Mouse (Mus musculus) limb, embryonic 13.5 days (tissue): ENCODE results near the gene Sdc3. TPM values are rescaled to one million over a fixed set of nuclear protein-coding genes. Genes with fewer than 3 reads are reported as not detected.

Experiments
- ATAC-seq: fragments of 200-750 bp; cut with Nextera tagmentation; 2 replicates; pipeline ENCODE4 v1.8.0; 2017; ENCODE audit warnings: low read depth, moderate number of reproducible peaks, moderate TSS enrichment; ENCODE audit not compliant: low FRiP score
- H3K27ac ChIP-seq: fragments of 300-500 bp; sonication (generic); 2 replicates; pipeline ENCODE4 v1.5.1; 2015; ENCODE audit warnings: inconsistent platforms, mild to moderate bottlenecking, moderate library complexity
- H3K27me3 ChIP-seq: fragments of 300-500 bp; sonication (generic); 2 replicates; pipeline ENCODE4 v1.6.1; 2015; ENCODE audit warnings: mild to moderate bottlenecking, inconsistent platforms
- H3K36me3 ChIP-seq: fragments of 300-500 bp; sonication (generic); 2 replicates; pipeline ENCODE4 v1.6.1; 2015; ENCODE audit warnings: inconsistent platforms, mild to moderate bottlenecking, moderate library complexity
- H3K4me1 ChIP-seq: fragments of 300-500 bp; sonication (generic); 2 replicates; pipeline ENCODE4 v1.6.1; 2015; ENCODE audit warnings: inconsistent platforms
- H3K4me2 ChIP-seq: fragments of 300-500 bp; sonication (generic); replicated peaks from 2 replicates; pipeline ENCODE4 v1.6.1; 2015; ENCODE audit warnings: inconsistent platforms, mild to moderate bottlenecking, moderate library complexity
- H3K4me3 ChIP-seq: fragments of 300-500 bp; sonication (generic); 2 replicates; pipeline ENCODE4 v1.5.1; 2015; ENCODE audit warnings: moderate library complexity, mild to moderate bottlenecking, inconsistent platforms
- H3K9ac ChIP-seq: fragments of 300-500 bp; sonication (generic); 2 replicates; pipeline ENCODE4 v1.6.1; 2015; ENCODE audit warnings: mild to moderate bottlenecking, inconsistent platforms
- H3K9me3 ChIP-seq: fragments of 300-500 bp; sonication (generic); 2 replicates; pipeline ENCODE4 v1.6.1; 2016; ENCODE audit warnings: inconsistent platforms
- WGBS: fragments of 180-500 bp; shearing (Covaris S2); methylation state at CpG from one replicate; pipeline ENCODE4 v1.1.7; 2015; 5-methylcytosine and 5-hydroxymethylcytosine counted together
- polyA plus RNA-seq: library from polyadenylated mRNA; unstranded; fragments of >200 nt; fragmentation: Nextera tagmentation; extraction: Ambion mirVana; gene quantifications from 2 replicates; pipeline ENCODE4 v1.2.1, GENCODE M21; 2015

The Sdc3 gene
- polyA plus RNA-seq, 1 experiment from 2014 or later, result 42.6 TPM

GRCm38 (mm10) chr4:130797201-130798051, 5.1 kb downstream of the Sdc3 start:
- H3K36me3 ChIP-seq, result no peaks in the 10 kb centered on the region
- peaks cover 87% of the 10 kb centered on the region for H3K4me1 ChIP-seq
- H3K4me3 ChIP-seq, result peak overlapping the region; percentile 1; the same call in 1 of the 2 replicates
- H3K27ac ChIP-seq, result peak overlapping the region; percentile 83
- no peaks in the 10 kb centered on the region for H3K27me3 ChIP-seq
- H3K4me2 ChIP-seq, result peak overlapping the region; percentile 52
- ATAC-seq, result peak; percentile 52
- WGBS, result 13% methylated on average over 15 of the region's 15 CpGs
- peak overlapping the region; percentile 50; the same call in 1 of the 2 replicates for H3K9ac ChIP-seq
- no peaks in the 10 kb centered on the region for H3K9me3 ChIP-seq

- H3K27ac ChIP-seq, result peak overlapping the region; percentile 83
- 0 out of 2 replicates have a peak overlapping the region, but pooled peaks have one; percentile 13 for H3K9ac ChIP-seq
- H3K4me2 ChIP-seq, result peak overlapping the region; percentile 52
- H3K27me3 ChIP-seq, result no peaks in the 10 kb centered on the region
- WGBS, result 48% methylated on average over 1 of the region's 1 CpGs
- 0 out of 2 replicates have a peak, but pooled peaks have one; percentile 10 for ATAC-seq
- H3K4me1 ChIP-seq, result peaks cover 85% of the 10 kb centered on the region
- no peaks in the 10 kb centered on the region for H3K9me3 ChIP-seq
- H3K4me3 ChIP-seq, result no peak overlapping the region
- no peaks in the 10 kb centered on the region for H3K36me3 ChIP-seq
Observed at GRCm38 (mm10) chr4:130798416-130798815, 6.1 kb downstream of the Sdc3 start.

GRCm38 (mm10) chr4:130799118-130799517, 6.8 kb downstream of the Sdc3 start:
- no peak overlapping the region for H3K4me3 ChIP-seq
- H3K36me3 ChIP-seq, result no peaks in the 10 kb centered on the region
- WGBS, result 39% methylated on average over 4 of the region's 4 CpGs
- H3K4me2 ChIP-seq, result 0 out of 2 replicates have a peak overlapping the region, but pooled peaks have one; percentile 52
- H3K27me3 ChIP-seq, result no peaks in the 10 kb centered on the region
- peak overlapping the region; percentile 83 for H3K27ac ChIP-seq
- H3K9me3 ChIP-seq, result no peaks in the 10 kb centered on the region
- peak overlapping the region; percentile 13; the same call in 1 of the 2 replicates for H3K9ac ChIP-seq
- no peak for ATAC-seq
- peaks cover 83% of the 10 kb centered on the region for H3K4me1 ChIP-seq

GRCm38 (mm10) chr4:130799582-130799981, 7.2 kb downstream of the Sdc3 start:
- Histone ChIP-seq H3K9me3 (no peaks in the 10 kb centered on the region), H3K4me3 (no peak overlapping the region), H3K4me1 (peaks cover 83% of the 10 kb centered on the region), H3K4me2 (no peak overlapping the region), H3K27me3 (no peaks in the 10 kb centered on the region), H3K9ac (no peak overlapping the region), H3K27ac (peak overlapping the region; percentile 83; the same call in 1 of the 2 replicates), H3K36me3 (no peaks in the 10 kb centered on the region)
- no peak for ATAC-seq
- 76% methylated on average over 5 of the region's 5 CpGs for WGBS

- Histone ChIP-seq H3K27ac (no peak overlapping the region), H3K36me3 (no peaks in the 10 kb centered on the region), H3K9me3 (no peaks in the 10 kb centered on the region), H3K4me1 (peaks cover 83% of the 10 kb centered on the region), H3K4me3 (no peak overlapping the region), H3K27me3 (no peaks in the 10 kb centered on the region), H3K4me2 (no peak overlapping the region), H3K9ac (no peak overlapping the region)
- 84% methylated on average over 6 of the region's 6 CpGs for WGBS
- ATAC-seq, result no peak
Observed at GRCm38 (mm10) chr4:130800147-130800546, 7.8 kb downstream of the Sdc3 start.

GRCm38 (mm10) chr4:130801198-130801597, 8.9 kb downstream of the Sdc3 start:
- Histone ChIP-seq H3K4me3 (no peak overlapping the region), H3K9ac (no peak overlapping the region), H3K4me1 (peaks cover 80% of the 10 kb centered on the region), H3K9me3 (no peaks in the 10 kb centered on the region), H3K27me3 (no peaks in the 10 kb centered on the region), H3K36me3 (0 out of 2 replicates have a peak, but pooled peaks cover 4% of the 10 kb centered on the region), H3K4me2 (no peak overlapping the region), H3K27ac (no peak overlapping the region; the same call in 1 of the 2 replicates)
- no peak for ATAC-seq
- WGBS, result 95% methylated on average over 5 of the region's 5 CpGs

GRCm38 (mm10) chr4:130801624-130802329, 9.4 kb downstream of the Sdc3 start:
- H3K27ac ChIP-seq, result peak overlapping the region; percentile 44; the same call in 1 of the 2 replicates
- H3K4me2 ChIP-seq, result peak overlapping the region; percentile 30; the same call in 1 of the 2 replicates
- no peaks in the 10 kb centered on the region for H3K9me3 ChIP-seq
- H3K27me3 ChIP-seq, result no peaks in the 10 kb centered on the region
- H3K4me3 ChIP-seq, result no peak overlapping the region
- no peak overlapping the region for H3K9ac ChIP-seq
- peaks cover 76% of the 10 kb centered on the region for H3K4me1 ChIP-seq
- 0 out of 2 replicates have a peak, but pooled peaks cover 4% of the 10 kb centered on the region for H3K36me3 ChIP-seq
- no peak for ATAC-seq
- WGBS, result 64% methylated on average over 10 of the region's 10 CpGs

- no peak overlapping the region for H3K4me2 ChIP-seq
- no peak for ATAC-seq
- H3K27ac ChIP-seq, result no peak overlapping the region
- no peak overlapping the region for H3K4me3 ChIP-seq
- H3K36me3 ChIP-seq, result 0 out of 2 replicates have a peak, but pooled peaks cover 4% of the 10 kb centered on the region
- no peaks in the 10 kb centered on the region for H3K27me3 ChIP-seq
- H3K9me3 ChIP-seq, result no peaks in the 10 kb centered on the region
- H3K4me1 ChIP-seq, result peaks cover 58% of the 10 kb centered on the region
- H3K9ac ChIP-seq, result no peak overlapping the region
- WGBS, result 74% methylated on average over 2 of the region's 2 CpGs
Observed at GRCm38 (mm10) chr4:130803591-130803990, 11.3 kb downstream of the Sdc3 start.

GRCm38 (mm10) chr4:130804292-130804691, 12.0 kb downstream of the Sdc3 start:
- Histone ChIP-seq H3K36me3 (0 out of 2 replicates have a peak, but pooled peaks cover 4% of the 10 kb centered on the region), H3K27ac (no peak overlapping the region), H3K9me3 (no peaks in the 10 kb centered on the region), H3K4me1 (peaks cover 52% of the 10 kb centered on the region), H3K27me3 (no peaks in the 10 kb centered on the region), H3K4me2 (no peak overlapping the region), H3K4me3 (no peak overlapping the region), H3K9ac (no peak overlapping the region)
- ATAC-seq, result no peak
- WGBS, result 69% methylated on average over 2 of the region's 2 CpGs

- Histone ChIP-seq H3K9ac (0 out of 2 replicates have a peak overlapping the region, but pooled peaks have one; percentile 25), H3K27ac (no peak overlapping the region), H3K9me3 (no peaks in the 10 kb centered on the region), H3K27me3 (no peaks in the 10 kb centered on the region), H3K4me1 (peaks cover 52% of the 10 kb centered on the region), H3K36me3 (0 out of 2 replicates have a peak, but pooled peaks cover 4% of the 10 kb centered on the region), H3K4me3 (no peak overlapping the region), H3K4me2 (0 out of 2 replicates have a peak overlapping the region, but pooled peaks have one; percentile 7)
- 56% methylated on average over 7 of the region's 7 CpGs for whole genome bisulfite sequencing
- ATAC-seq, result no peak
Observed at GRCm38 (mm10) chr4:130804771-130805361, 12.5 kb downstream of the Sdc3 start.

- Histone ChIP-seq H3K4me1 (peaks cover 44% of the 10 kb centered on the region), H3K9ac (no peak overlapping the region), H3K27ac (no peak overlapping the region), H3K27me3 (no peaks in the 10 kb centered on the region), H3K9me3 (no peaks in the 10 kb centered on the region), H3K4me2 (no peak overlapping the region), H3K4me3 (no peak overlapping the region), H3K36me3 (0 out of 2 replicates have a peak, but pooled peaks cover 4% of the 10 kb centered on the region)
- ATAC-seq, result no peak
- 83% methylated on average over 7 of the region's 7 CpGs for WGBS
Observed at GRCm38 (mm10) chr4:130805746-130806145, 13.4 kb downstream of the Sdc3 start.
